Mouse (Mus musculus) left cerebral cortex, adult 2 months (tissue): ENCODE measurements at regions not wholly inside any gene's neighbourhood (a gene's known extent, or its start where the extent isn't known, plus 50 kb on each side); places are given as distances from the start of the nearest gene placed in this dataset.

Experiments used
- DNase-seq, 2 experiments: peaks; one replicate each; pipeline ENCODE4 v3.0.0; 2021 to 2022; ENCODE audit warnings: low spot score in 2 of 2, mixed read lengths in 1 of 2; ENCODE audit errors: extremely low spot score in 1 of 2
- H3K27ac ChIP-seq: fragments of 200-600 bp; 2 replicates; pipeline ENCODE4 v1.8.1; 2022
- H3K4me3 ChIP-seq: fragments of 200-600 bp; 2 replicates; pipeline ENCODE4 v1.8.1; 2022
- CTCF ChIP-seq: fragments of 200-600 bp; IDR thresholded peaks from 2 replicates; pipeline ENCODE4 v1.8.1; 2022; ENCODE audit warnings: antibody characterized with exemption, mild to moderate bottlenecking, moderate library complexity
- intact Hi-C: fragments of 180-260 bp; cut with DNase I; formaldehyde crosslinking; loops from one replicate; pipeline ENCODE4 v1.15.1; 2025

- no peak for DNase-seq
- TF ChIP-seq CTCF: no peak
- Histone ChIP-seq H3K27ac (no peak overlapping the region), H3K4me3 (no peak overlapping the region)
- intact Hi-C loops: no loop called here
Measured at GRCm38 (mm10) chr8:96586129-96586528, 697.8 kb upstream of the Got2 start.

- intact Hi-C loops: no loop called here
- Histone ChIP-seq H3K27ac (no peak overlapping the region), H3K4me3 (no peak overlapping the region)
- DNase-seq: no peak
- TF ChIP-seq CTCF: no peak
Measured at GRCm38 (mm10) chr8:96552512-96552911, 664.2 kb upstream of the Got2 start.

GRCm38 (mm10) chr8:96550408-96550807 is 662.1 kb upstream of the Got2 start:
- no peak for DNase-seq

GRCm38 (mm10) chr8:96548663-96549062 is 660.3 kb upstream of the Got2 start:
- TF ChIP-seq CTCF: no peak
- H3K27ac ChIP-seq: no peak overlapping the region
- DNase-seq: no peak
- H3K4me3 ChIP-seq: no peak overlapping the region
- intact Hi-C loops: no loop called here

More at GRCm38 (mm10) chr8:96550408-96550807, 662.1 kb upstream of the Got2 start:
- peak; percentile 52 for TF ChIP-seq CTCF
- Histone ChIP-seq H3K4me3 (no peak overlapping the region), H3K27ac (no peak overlapping the region)
- intact Hi-C loops: no loop called here

- no peak for TF ChIP-seq CTCF
- DNase-seq: no peak
- Histone ChIP-seq H3K4me3 (no peak overlapping the region), H3K27ac (no peak overlapping the region)
- intact Hi-C loops: no loop called here
Measured at GRCm38 (mm10) chr8:96548187-96548586, 659.8 kb upstream of the Got2 start.

- TF ChIP-seq CTCF: no peak
- H3K4me3 ChIP-seq: no peak overlapping the region
- intact Hi-C loops: no loop called here
- H3K27ac ChIP-seq: no peak overlapping the region
- no peak for DNase-seq
Measured at GRCm38 (mm10) chr8:96542215-96542614, 653.9 kb upstream of the Got2 start.

GRCm38 (mm10) chr8:96498854-96499253 is 610.5 kb upstream of the Got2 start:
- intact Hi-C loops: no loop called here
- H3K4me3 ChIP-seq: no peak overlapping the region
- TF ChIP-seq CTCF: no peak
- DNase-seq: no peak
- H3K27ac ChIP-seq: no peak overlapping the region

- no peak for TF ChIP-seq CTCF
- intact Hi-C loops: no loop called here
Measured at GRCm38 (mm10) chr8:96495406-96495805, 607.1 kb upstream of the Got2 start.

GRCm38 (mm10) chr8:96489804-96490203 is 601.5 kb upstream of the Got2 start:
- intact Hi-C loops: no loop called here
- H3K4me3 ChIP-seq: no peak overlapping the region
- no peak for DNase-seq
- H3K27ac ChIP-seq: no peak overlapping the region
- no peak for TF ChIP-seq CTCF

More at GRCm38 (mm10) chr8:96495406-96495805, 607.1 kb upstream of the Got2 start:
- H3K27ac ChIP-seq: no peak overlapping the region
- DNase-seq: no peak
- no peak overlapping the region for H3K4me3 ChIP-seq

- Histone ChIP-seq H3K4me3 (no peak overlapping the region), H3K27ac (no peak overlapping the region)
- no peak for TF ChIP-seq CTCF
- no peak for DNase-seq
- intact Hi-C loops: no loop called here
Measured at GRCm38 (mm10) chr8:96488741-96489453, 600.5 kb upstream of the Got2 start.

- peak overlapping the region; percentile 26; the same call in 1 of the 2 replicates for H3K4me3 ChIP-seq
- intact Hi-C loops: loop anchor here (5.0 kb wide), 1 partner anchor 304 kb away; no protein-coding TSS in a partner anchor
- DNase-seq: peak; percentile 9 to 20
- no peak for TF ChIP-seq CTCF
- no peak overlapping the region for H3K27ac ChIP-seq
Measured at GRCm38 (mm10) chr8:96455915-96456314, 567.6 kb upstream of the Got2 start.

GRCm38 (mm10) chr8:96455336-96455735 is 567.0 kb upstream of the Got2 start:
- peak; percentile 7 to 9 for DNase-seq
- peak overlapping the region; percentile 34 for H3K4me3 ChIP-seq
- TF ChIP-seq CTCF: no peak
- no peak overlapping the region for H3K27ac ChIP-seq
- intact Hi-C loops: loop anchor here (5.0 kb wide), 1 partner anchor 303 kb away; no protein-coding TSS in a partner anchor

GRCm38 (mm10) chr8:96429708-96430107 is 541.4 kb upstream of the Got2 start:
- intact Hi-C loops: no loop called here
- Histone ChIP-seq H3K27ac (no peak overlapping the region), H3K4me3 (no peak overlapping the region)
- DNase-seq: no peak
- TF ChIP-seq CTCF: peak; percentile 43
